Mouse (Mus musculus): ENCODE data around the gene Dnmt3a.
A peak's percentile ranks its signal among the peaks of the same experiment; 100 is the strongest.

Dnmt3a gene

DNA sequence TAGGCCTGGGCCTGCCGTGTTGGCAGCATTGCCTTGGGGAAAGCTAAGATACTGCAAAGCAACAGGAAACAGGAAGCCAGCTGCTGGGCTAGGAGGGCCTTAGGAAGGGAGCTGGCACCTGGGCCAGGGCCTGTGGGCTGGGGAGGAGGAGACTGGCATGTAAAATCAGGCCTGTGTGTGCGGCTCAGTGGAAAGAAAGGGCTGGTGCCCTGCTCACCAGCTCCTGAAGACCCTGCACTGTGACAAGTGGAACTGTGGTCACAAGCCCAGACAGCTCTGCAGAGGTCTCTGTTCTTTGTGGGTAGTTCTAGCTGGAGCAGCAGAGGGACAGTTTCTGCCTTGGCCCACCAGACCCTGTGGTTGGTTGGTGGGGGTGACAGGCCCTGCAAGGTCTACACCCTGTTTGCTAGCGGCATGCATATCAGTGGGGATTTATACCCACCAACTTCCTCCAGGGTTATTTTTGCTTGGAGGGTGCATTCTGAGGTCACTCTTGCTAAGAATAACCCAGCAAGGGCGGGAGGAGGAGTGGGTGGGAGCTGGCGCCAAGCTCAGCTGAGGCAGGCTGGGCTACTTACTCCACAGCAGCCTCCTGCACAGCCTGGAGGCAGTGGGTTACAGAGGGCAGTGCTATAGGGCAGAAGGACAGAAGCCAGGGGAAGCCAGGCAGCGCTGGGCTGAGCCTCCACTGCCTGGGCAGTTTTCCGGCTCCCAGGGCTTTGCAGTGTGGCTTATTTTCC lies 50.1 kb downstream of the Dnmt3a start:
- DNase-seq, result peak; percentile 84 to 89

- DNase-seq, result no peak
Measured at GRCm38 (mm10) chr12:3856748-3857147, 50.9 kb downstream of the Dnmt3a start.

DNA sequence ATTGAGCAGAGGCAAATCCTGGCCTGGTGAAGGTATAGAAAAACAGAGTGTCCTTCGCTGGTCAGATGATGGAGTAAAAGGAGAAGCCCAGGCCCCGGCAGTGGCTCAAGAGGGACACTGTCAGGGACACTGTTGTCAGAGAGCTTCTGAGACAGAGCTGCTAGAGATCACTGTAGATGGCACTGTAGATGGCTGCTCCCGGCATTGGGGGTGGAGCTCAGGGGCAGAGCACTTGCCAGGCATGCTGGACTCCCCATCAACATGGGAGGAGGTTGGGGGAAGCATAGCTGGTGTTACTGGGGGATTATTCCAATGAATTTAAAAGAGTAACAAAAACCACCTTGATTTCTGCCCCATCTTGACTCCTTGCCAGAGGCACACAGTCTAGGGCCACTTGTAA lies 51.4 kb downstream of the Dnmt3a start:
- DNase-seq, result no peak

DNA sequence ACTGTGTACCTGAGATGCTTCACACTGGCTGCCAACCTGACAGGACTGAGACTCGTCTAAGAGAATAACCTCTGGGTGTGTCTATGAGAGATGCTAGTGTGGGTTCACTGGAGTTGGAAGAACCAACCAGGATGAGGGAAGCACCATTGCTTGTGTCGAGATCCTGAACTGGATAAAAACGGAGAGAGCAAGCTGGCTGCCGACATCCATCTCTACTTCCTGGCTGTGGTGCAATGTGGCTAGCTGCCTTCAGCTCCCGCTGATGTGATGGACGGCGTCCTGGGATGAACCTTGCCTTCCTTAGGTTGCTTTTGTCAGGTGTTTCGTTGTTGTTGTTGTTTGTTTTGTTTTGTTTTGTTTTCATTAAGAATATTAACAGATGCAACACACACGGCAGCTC lies 52.0 kb downstream of the Dnmt3a start:
- no peak for DNase-seq

- DNase-seq, result no peak
Measured at GRCm38 (mm10) chr12:3858754-3859153, 52.9 kb downstream of the Dnmt3a start.

- peak; percentile 68 to 71 for DNase-seq
Measured at GRCm38 (mm10) chr12:3859545-3859944, 53.7 kb downstream of the Dnmt3a start.

DNA sequence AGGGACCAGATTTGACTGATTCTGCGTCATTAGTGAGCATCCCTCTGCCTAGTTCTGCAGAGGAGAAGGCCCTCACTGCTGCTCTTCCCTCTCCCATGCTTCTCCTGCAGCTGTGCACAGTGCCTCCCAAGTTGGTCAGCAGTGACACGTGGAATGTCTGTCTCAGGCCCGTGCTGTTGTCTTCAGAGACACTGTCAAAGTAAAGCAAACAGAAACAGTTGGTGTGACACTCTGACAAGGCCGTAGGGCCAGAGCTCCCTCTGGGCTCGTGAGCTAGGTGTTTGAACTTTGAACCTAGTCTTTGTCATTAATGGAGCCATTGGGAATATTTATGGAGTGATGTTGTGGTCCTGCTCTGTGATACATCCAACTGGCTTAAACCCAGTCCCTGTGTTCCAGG lies 54.2 kb downstream of the Dnmt3a start:
- DNase-seq, result no peak

DNA sequence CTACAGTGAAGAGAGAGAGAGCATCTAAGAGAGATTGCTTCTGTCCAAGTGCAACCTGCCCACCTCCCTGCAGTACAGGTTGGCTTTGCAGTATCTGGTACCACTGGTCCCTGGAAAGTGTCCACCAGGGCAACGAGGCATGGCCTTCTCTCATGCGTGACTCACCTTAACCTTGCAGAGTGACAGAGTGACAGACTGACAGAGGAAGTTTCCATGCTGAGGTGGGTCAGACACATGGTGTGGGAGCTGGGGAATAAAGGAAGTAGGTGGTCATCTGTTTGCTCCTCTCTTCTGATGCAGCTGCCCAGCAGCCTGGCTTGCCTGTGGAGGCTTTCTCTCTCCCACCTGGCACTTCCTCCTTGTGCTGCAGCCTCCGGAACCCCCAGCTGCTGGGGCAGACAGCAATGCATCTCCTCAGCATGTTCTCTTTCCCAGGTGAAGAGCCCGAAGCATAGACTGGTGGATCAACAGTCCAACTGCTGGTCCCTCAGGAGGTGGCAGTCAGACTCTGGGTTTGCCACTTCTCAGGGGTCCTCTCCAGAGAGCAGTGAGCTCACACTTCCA lies 55.9 kb downstream of the Dnmt3a start:
- DNase-seq, result peak; percentile 59 to 63

DNA sequence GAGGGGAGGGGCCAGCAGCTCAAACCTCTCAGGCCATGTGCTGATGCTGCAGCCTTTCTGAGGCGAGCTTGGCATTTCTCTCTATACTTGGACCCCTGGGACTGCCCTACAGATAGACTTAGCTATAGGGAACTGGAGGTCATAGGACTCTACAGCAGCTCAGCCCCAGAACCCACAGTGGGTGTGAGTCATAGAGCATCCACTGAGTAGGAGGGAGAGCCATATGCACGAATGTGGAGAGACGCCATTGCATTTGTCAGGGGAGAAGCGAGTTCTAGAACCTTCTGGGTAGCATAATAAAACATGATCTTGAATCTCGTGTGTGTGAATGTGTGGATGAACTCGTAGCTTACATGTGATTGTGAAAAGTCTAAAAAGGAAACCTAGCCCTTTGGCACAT lies 56.4 kb downstream of the Dnmt3a start:
- DNase-seq, result no peak

DNA sequence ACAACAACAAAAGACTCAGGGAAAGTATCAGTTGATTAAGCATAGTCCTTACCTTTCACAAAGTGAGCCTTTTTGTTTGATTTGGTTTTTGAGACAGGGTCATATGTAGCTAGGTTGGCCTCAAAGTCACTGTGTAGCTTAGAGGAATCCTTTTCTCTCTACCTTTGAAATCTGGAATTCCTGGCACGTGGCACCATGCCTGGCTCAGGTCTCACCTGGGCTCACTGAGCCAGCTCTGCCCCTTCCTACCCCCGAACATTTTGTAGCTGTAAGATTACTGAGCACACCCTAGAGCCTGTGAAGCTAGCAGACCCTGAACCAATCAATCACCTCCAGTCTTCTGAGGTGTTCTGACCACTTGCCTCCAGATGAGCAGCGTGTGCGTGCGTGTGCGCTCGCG lies 58.4 kb downstream of the Dnmt3a start:
- peak in 1 of 2 experiments; percentile 45 for DNase-seq

DNA sequence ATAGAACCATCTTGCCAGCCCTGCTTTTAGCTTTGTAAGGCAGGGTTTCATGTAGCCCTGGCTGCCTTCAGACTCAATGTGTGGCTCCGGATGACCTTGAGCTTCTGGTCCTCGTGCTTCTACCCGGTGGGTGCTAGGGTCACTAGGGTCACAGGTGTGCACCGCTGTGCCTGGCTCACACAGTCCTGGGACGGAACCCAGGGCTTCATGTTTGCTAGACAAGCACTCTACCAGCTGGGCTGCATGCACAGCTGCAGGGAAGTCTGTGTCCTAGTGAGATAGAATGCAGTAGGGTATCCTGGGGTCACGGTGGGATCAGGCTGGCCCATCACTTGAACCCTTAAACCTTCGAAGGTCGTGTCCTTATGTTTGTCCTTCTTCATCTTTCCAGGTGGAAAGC lies 59.8 kb downstream of the Dnmt3a start:
- no peak for DNase-seq

DNA sequence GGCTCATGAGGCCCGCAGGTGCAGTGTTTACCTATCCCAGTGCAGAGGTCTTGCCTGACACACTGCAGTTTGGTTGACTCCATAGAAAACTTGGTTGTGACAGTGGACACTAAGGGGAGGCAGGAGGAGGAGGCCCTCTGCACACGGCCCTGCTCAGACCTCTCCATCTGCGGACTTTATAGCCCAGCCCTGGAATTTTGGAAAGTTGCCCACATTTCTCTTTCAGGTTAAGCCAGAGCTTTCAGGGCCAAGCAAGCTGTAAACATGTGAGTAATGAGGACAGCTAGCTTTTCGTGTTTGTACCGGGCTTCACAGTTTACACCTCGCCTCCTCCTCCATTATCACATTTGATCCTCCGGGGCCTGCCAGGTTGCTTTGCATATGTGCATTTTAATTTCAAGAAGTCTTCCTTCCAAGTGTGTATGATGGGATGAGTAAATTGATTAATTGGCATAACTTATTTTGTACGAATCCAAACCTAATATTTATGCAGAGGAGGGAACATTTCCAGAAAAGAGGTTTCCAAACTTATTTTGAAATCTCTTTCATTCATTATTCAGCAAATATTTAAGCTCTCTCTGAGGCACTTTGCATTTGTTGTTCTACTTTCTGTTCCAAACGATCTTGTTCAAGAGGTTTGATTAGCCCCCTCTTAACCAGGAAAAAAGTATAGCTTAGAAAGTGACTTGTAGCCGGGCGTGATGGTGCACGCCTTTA lies 61.0 kb downstream of the Dnmt3a start:
- DNase-seq, result peak; percentile 76 to 93

DNA sequence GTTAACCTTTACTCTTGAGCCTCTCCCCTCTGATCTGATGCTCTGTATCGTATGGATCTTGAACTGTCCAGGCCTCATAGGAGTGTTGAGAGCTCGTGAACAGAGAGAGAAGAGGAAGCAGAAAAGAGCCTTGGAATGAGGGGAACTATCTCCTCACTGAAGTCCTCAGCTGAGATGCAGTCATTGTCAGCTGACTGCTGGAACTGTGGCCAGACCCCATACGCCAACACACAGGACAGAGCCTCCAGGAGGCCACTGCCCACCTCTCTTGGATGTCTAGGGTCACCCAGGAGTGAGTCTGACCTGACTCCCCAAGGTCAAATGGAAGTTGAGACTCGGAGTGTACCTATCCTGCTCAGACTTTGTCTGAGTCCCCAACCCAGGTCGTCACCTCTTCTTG lies 62.3 kb downstream of the Dnmt3a start:
- DNase-seq, result no peak

DNA sequence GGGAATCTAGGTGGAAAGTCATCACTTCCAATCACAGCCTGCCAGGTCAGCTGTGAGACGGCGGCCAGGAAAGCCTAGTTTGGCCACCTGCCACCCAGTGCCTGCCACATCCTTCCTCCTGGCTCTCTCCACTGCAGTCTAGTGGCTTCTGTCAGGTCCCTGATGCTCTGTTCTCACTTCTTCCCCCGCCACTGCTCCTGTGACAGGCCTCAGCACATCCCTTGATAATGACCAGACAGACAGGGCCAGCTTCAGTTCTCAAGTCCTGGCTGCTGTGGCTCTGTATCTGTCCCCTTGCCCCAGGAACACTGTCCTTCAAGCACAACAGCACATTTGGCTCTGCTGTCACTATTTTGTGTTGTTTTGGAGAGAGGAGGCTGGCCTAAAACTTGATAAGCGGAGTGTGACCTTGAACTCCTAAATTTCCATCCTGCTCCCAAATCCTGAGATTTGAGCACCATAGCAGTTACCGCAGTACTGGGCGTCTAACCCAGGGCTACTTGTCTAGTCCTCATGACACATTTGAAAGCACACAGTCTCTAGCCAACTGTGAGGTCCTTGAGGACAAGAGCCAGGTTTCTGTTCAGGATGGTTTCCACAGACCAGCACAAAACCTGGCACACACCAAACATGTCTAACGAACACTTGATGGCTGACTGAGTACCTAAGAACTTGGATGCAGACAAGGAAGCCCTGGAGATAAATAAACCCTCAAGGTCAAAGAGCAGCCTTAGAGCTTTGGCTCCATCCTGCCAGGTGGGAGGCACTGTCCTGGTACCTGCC lies 63.1 kb downstream of the Dnmt3a start:
- DNase-seq, result peak; percentile 80 to 86

GRCm38 (mm10) chr12:3870024-3870423 lies 64.2 kb downstream of the Dnmt3a start:
- no peak for DNase-seq

DNA sequence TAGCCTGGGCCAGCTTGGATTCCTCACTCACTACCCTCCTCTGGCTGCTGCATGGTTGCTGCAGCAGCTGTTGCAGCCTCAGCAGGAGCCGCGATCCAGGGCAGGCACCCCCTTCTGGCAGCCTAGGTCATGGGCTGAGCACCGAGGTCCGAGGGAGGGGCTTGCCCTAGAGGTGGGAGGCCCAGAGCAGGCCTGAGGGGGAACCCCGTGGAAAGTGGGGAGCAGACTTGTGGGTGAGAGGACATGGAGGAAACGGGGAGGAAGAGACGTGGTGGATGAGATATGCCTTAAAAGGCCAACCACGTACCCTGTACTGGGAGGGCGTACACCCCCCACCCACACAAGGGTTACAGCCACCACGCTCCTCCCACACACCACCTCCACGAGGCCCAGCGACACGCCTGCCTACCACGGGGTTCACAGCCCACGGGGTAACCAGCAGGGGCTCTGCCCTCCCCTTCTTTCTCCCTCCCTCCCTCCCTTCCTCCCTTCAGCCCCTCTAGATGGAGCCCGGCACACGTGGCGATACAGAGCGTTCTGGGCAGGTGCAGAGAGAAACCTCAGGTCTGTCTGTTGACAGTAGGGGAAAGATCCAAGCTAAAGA lies 65.2 kb downstream of the Dnmt3a start:
- DNase-seq, result peak in 1 of 2 experiments; percentile 38

GRCm38 (mm10) chr12:3871637-3872036 lies 65.8 kb downstream of the Dnmt3a start:
- DNase-seq, result peak; percentile 91 to 92

DNA sequence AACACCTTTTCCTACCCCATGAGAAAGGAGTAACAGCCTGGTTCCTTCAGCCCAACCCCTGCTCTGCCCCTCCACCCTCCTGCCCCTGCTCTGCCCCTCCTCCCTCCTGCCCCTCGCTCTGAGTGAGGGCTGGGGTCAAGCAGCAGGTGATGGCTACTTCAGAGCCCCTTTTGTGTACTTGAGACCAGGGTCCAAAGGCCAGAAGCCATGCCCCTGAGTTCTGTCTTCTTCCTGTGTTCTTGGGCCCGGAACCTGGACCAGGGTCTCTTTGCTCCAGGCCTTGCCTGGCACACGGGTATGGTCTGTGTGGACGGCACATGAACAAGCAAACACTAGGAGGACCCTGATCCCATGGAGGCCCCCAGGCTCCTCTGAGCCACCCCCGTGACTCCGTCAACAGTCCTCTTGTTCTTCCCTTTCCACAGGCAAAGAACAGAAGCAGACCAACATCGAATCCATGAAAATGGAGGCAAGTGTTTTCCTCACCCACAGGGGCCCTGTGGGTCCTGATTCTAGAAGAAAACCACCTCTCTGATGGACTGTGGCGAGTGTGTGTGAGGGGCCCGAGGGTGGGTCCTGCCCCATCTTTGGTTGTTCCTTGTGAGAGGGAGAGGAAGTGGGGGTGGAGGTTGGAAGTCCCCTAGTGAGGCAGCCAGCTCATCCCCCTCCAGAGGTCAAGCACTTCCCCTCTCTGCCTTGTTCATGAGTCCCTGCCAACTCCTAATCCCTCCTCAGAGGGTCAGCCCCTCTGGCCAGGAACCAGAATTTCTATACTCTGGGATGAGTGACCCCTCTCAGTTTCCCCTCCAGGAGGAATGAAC lies 66.8 kb downstream of the Dnmt3a start:
- DNase-seq, result peak; percentile 62 to 77

DNA sequence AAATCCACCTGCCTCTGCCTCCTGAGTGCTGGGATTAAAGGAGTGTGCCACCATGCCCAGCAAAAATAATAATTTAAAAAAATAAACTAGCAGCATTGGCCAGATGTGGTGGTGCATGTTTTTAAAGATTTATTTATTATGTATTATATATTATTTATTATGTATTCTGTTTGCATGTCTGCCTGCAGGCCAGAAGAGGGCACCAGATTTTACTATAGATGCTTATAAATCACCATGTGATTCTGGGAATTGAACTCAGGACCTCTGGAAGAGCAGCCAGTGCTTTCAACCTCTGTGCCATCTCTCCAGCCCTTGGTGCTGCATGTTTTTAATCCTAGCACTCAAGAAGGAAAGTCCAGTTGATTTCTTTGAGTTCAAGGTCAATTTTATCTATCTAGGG lies 69.7 kb downstream of the Dnmt3a start:
- no peak for DNase-seq

DNA sequence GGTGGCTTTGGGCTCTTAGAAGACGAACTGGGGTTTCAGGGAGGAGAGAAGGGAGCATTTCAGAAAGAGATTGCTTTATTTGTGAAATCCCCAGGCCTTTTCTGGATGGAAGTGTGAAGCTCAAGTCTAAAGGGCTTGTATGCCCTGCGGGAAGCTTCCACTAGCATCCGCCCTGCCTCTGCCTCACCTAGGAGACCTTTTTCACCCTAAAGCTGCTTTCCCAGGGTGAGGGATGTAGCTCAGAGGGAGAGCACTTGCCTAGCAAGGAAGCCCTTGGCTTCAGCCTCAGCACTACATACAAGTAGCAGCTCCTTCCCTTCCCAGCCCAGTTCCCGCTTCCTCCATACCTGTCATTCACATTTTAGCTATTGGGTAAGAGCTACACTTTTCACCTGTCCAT lies 71.6 kb downstream of the Dnmt3a start:
- DNase-seq, result no peak

GRCm38 (mm10) chr12:3881474-3881873 lies 75.7 kb downstream of the Dnmt3a start:
- no peak for DNase-seq
